Mouse (Mus musculus) embryonic fibroblast, embryonic 13.5 days (primary cell): Measurements from ENCODE around the gene Gtf2i.

Experiments used
- CTCF ChIP-seq: IDR thresholded peaks from 2 replicates; pipeline ENCODE4 v1.5.1; 2011; ENCODE audit warnings: mild to moderate bottlenecking, control low read depth, low read length, moderate library complexity, borderline replicate concordance; ENCODE audit not compliant: insufficient read depth
- POLR2A ChIP-seq: IDR thresholded peaks from 2 replicates; pipeline ENCODE4 v1.6.1; 2011; ENCODE audit warnings: low read depth, mild to moderate bottlenecking, control low read depth, low read length, moderate library complexity

DNA sequence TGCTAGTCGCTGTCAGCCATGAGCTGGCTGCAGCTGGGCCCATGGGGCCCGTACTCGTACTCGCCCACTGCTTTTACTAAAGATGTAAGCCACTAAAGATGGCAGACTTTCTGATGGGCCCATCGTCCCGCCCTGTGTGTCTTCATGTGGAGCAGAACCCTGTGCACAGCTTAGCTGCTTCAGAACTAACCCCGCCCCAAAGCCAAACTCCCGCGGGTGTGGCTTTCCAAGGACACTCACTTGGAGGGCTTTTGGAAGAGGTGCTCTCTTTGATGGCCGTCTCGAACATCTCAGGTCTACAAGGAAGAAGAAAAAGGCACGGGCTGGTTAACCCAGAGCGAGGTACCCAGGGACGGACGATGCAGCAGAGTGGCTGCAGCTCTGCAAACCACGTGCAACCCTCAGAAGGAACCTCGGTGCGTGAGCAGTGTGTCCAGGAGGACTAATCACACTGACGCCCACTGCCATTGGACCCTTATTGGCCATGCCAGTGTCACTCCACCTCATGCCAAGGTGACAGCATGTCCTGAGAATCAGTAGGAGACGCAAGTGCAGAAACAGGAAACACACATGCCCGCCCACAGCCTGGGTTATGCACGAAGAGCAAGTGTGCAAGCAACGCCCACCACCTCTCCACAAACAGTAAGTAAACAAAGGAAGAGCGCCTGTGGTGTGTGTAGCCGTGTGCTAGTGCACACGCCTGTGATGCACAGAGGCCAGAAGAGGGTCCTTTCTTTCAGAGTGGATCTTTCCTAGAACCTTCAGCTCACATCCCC, 70.7 kb downstream of the Gtf2i start:
- TF ChIP-seq CTCF (no peak), POLR2A (no peak)
